Mouse (Mus musculus): ENCODE results near the gene Gm10192. TPM values are rescaled to one million over a fixed set of nuclear protein-coding genes. Genes with fewer than 3 reads are reported as not detected.
"Not testable (repeated sequence)": the region's sequence is repeated elsewhere in the genome, so short reads cannot be mapped to it uniquely, and the experiment has no call there.

Gene Gm10192
- total RNA-seq (2018; cell fraction: chromatin; rRNA removed) = not detected
- not detected for total RNA-seq (2018; cell fraction: cytosol; rRNA removed)
- not detected for total RNA-seq (2018; cell fraction: nucleus; rRNA removed)
- not detected in 3 replicates for polyA plus RNA-seq (2018)

- not testable (repeated sequence) for H3K27ac ChIP-seq; H3K4me3 ChIP-seq (ENCODE audit: inconsistent target); H3K36me3 ChIP-seq (ENCODE audit: inconsistent target); H3K79me2 ChIP-seq (ENCODE audit: inconsistent target)
Observed at GRCm38 (mm10) chr4:97183066-97183465, at the start of gene Gm10192. Gm10192 (minus strand) TSS chr4:97183166.

GRCm38 (mm10) chr4:97230411-97231104 lies 47.6 kb upstream of the Gm10192 start:
- WGBS (ENCODE audit: missing documents) = 77% methylated on average over 5 of the region's 5 CpGs
- H3K4me3 ChIP-seq (ENCODE audit: inconsistent target) = no peak overlapping the region
- H3K36me3 ChIP-seq (ENCODE audit: inconsistent target) = no peaks in the 10 kb centered on the region
- no peak overlapping the region for H3K27ac ChIP-seq
- no peaks in the 10 kb centered on the region for H3K79me2 ChIP-seq (ENCODE audit: inconsistent target)

- WGBS (ENCODE audit: missing documents) = 90% methylated on average over 2 of the region's 2 CpGs
- H3K27ac ChIP-seq = no peak overlapping the region
- no peaks in the 10 kb centered on the region for H3K79me2 ChIP-seq (ENCODE audit: inconsistent target)
- H3K4me3 ChIP-seq (ENCODE audit: inconsistent target) = no peak overlapping the region
- no peaks in the 10 kb centered on the region for H3K36me3 ChIP-seq (ENCODE audit: inconsistent target)
Observed at GRCm38 (mm10) chr4:97219701-97220100, 36.7 kb upstream of the Gm10192 start.

- no peak overlapping the region for H3K4me3 ChIP-seq (ENCODE audit: inconsistent target)
- no peaks in the 10 kb centered on the region for H3K79me2 ChIP-seq (ENCODE audit: inconsistent target)
- 90% methylated on average over 1 of the region's 1 CpGs for WGBS (ENCODE audit: missing documents)
- H3K27ac ChIP-seq = no peak overlapping the region
- H3K36me3 ChIP-seq (ENCODE audit: inconsistent target) = no peaks in the 10 kb centered on the region
Observed at GRCm38 (mm10) chr4:97217906-97218305, 34.9 kb upstream of the Gm10192 start.

- Histone ChIP-seq H3K27ac (no peak overlapping the region), H3K79me2 (ENCODE audit: inconsistent target) (no peaks in the 10 kb centered on the region), H3K4me3 (ENCODE audit: inconsistent target) (no peak overlapping the region), H3K36me3 (ENCODE audit: inconsistent target) (no peaks in the 10 kb centered on the region)
Observed at GRCm38 (mm10) chr4:97212514-97212913, 29.5 kb upstream of the Gm10192 start.

GRCm38 (mm10) chr4:97202986-97203385 lies 20.0 kb upstream of the Gm10192 start:
- WGBS (ENCODE audit: missing documents) = 74% methylated on average over 2 of the region's 2 CpGs
- not testable (repeated sequence) for H3K27ac ChIP-seq; H3K4me3 ChIP-seq (ENCODE audit: inconsistent target); H3K36me3 ChIP-seq (ENCODE audit: inconsistent target); H3K79me2 ChIP-seq (ENCODE audit: inconsistent target)

GRCm38 (mm10) chr4:97193176-97193575 lies 10.2 kb upstream of the Gm10192 start:
- Histone ChIP-seq H3K36me3 (ENCODE audit: inconsistent target) (no peaks in the 10 kb centered on the region), H3K4me3 (ENCODE audit: inconsistent target) (no peak overlapping the region), H3K79me2 (ENCODE audit: inconsistent target) (no peaks in the 10 kb centered on the region), H3K27ac (no peak overlapping the region)
- WGBS (ENCODE audit: missing documents) = 85% methylated on average over 4 of the region's 4 CpGs

GRCm38 (mm10) chr4:97192601-97193000 lies 9.6 kb upstream of the Gm10192 start:
- H3K36me3 ChIP-seq (ENCODE audit: inconsistent target) = no peaks in the 10 kb centered on the region
- H3K79me2 ChIP-seq (ENCODE audit: inconsistent target) = no peaks in the 10 kb centered on the region
- no peak overlapping the region for H3K4me3 ChIP-seq (ENCODE audit: inconsistent target)
- 77% methylated on average over 2 of the region's 2 CpGs for WGBS (ENCODE audit: missing documents)
- no peak overlapping the region for H3K27ac ChIP-seq

GRCm38 (mm10) chr4:97180396-97180795 lies 2.6 kb downstream of the Gm10192 start:
- H3K4me3 ChIP-seq (ENCODE audit: inconsistent target) = no peak overlapping the region

GRCm38 (mm10) chr4:97156841-97157345 lies 26.1 kb downstream of the Gm10192 start:
- 78% methylated on average over 10 of the region's 10 CpGs for WGBS (ENCODE audit: missing documents)

More at GRCm38 (mm10) chr4:97180396-97180795, 2.6 kb downstream of the Gm10192 start:
- no peaks in the 10 kb centered on the region for H3K79me2 ChIP-seq (ENCODE audit: inconsistent target)
- H3K36me3 ChIP-seq (ENCODE audit: inconsistent target) = no peaks in the 10 kb centered on the region
- H3K27ac ChIP-seq = no peak overlapping the region
- 83% methylated on average over 2 of the region's 2 CpGs for WGBS (ENCODE audit: missing documents)

GRCm38 (mm10) chr4:97156084-97156483 lies 26.9 kb downstream of the Gm10192 start:
- 86% methylated on average over 3 of the region's 3 CpGs for WGBS (ENCODE audit: missing documents)
- no peak overlapping the region for H3K27ac ChIP-seq
- no peak overlapping the region for H3K4me3 ChIP-seq (ENCODE audit: inconsistent target)
- no peaks in the 10 kb centered on the region for H3K79me2 ChIP-seq (ENCODE audit: inconsistent target)
- H3K36me3 ChIP-seq (ENCODE audit: inconsistent target) = no peaks in the 10 kb centered on the region

More at GRCm38 (mm10) chr4:97156841-97157345, 26.1 kb downstream of the Gm10192 start:
- H3K27ac ChIP-seq = no peak overlapping the region
- no peak overlapping the region for H3K4me3 ChIP-seq (ENCODE audit: inconsistent target)
- no peaks in the 10 kb centered on the region for H3K36me3 ChIP-seq (ENCODE audit: inconsistent target)
- H3K79me2 ChIP-seq (ENCODE audit: inconsistent target) = no peaks in the 10 kb centered on the region

- Histone ChIP-seq H3K79me2 (ENCODE audit: inconsistent target) (no peaks in the 10 kb centered on the region), H3K4me3 (ENCODE audit: inconsistent target) (no peak overlapping the region), H3K36me3 (ENCODE audit: inconsistent target) (no peaks in the 10 kb centered on the region), H3K27ac (no peak overlapping the region)
Observed at GRCm38 (mm10) chr4:97153554-97153953, 29.4 kb downstream of the Gm10192 start.

GRCm38 (mm10) chr4:97142484-97142883 lies 40.5 kb downstream of the Gm10192 start:
- Histone ChIP-seq H3K36me3 (ENCODE audit: inconsistent target) (no peaks in the 10 kb centered on the region), H3K4me3 (ENCODE audit: inconsistent target) (no peak overlapping the region), H3K79me2 (ENCODE audit: inconsistent target) (no peaks in the 10 kb centered on the region), H3K27ac (no peak overlapping the region)
- 69% methylated on average over 2 of the region's 2 CpGs for WGBS (ENCODE audit: missing documents)

Measured in macrophage (primary cell).